Mouse (Mus musculus) forebrain, postnatal 0 days (tissue): ENCODE results near the gene Ppp1r9b. TPM values are rescaled to one million over a fixed set of nuclear protein-coding genes. Genes with fewer than 3 reads are reported as not detected.

ENCODE experiments used
- ATAC-seq: fragments of 200-750 bp; cut with Nextera tagmentation; 2 replicates; pipeline ENCODE4 v1.8.0; 2017; ENCODE audit warnings: mild to moderate bottlenecking, moderate library complexity
- DNase-seq: peaks from one replicate; pipeline ENCODE4 v3.0.0-alpha.2; 2015
- H3K27ac ChIP-seq: fragments of 300-500 bp; sonication (generic); 2 replicates; pipeline ENCODE4 v1.5.1; 2014; ENCODE audit warnings: low read depth, mild to moderate bottlenecking, antibody characterized with exemption, low read length, moderate library complexity, mixed read lengths
- H3K27me3 ChIP-seq: fragments of 300-500 bp; sonication (generic); 2 replicates; pipeline ENCODE4 v1.6.1; 2014; ENCODE audit warnings: mild to moderate bottlenecking, low read length, mixed read lengths; ENCODE audit not compliant: insufficient read depth
- H3K36me3 ChIP-seq: fragments of 300-500 bp; sonication (generic); 2 replicates; pipeline ENCODE4 v1.6.1; 2014; ENCODE audit warnings: mild to moderate bottlenecking, moderate library complexity; ENCODE audit not compliant: insufficient read depth
- H3K4me1 ChIP-seq: fragments of 300-500 bp; sonication (generic); 2 replicates; pipeline ENCODE4 v1.6.1; 2014; ENCODE audit warnings: antibody characterized with exemption; ENCODE audit not compliant: insufficient read depth
- H3K4me2 ChIP-seq: fragments of 300-500 bp; sonication (generic); 2 replicates; pipeline ENCODE4 v1.6.1; 2014; ENCODE audit warnings: low read depth, mild to moderate bottlenecking, moderate library complexity
- H3K4me3 ChIP-seq: fragments of 300-500 bp; sonication (generic); 2 replicates; pipeline ENCODE4 v1.5.1; 2014; ENCODE audit warnings: low read depth, low read length, mixed read lengths
- H3K9ac ChIP-seq: fragments of 300-500 bp; sonication (generic); 2 replicates; pipeline ENCODE4 v1.6.1; 2014; ENCODE audit warnings: mild to moderate bottlenecking
- H3K9me3 ChIP-seq: fragments of 300-500 bp; sonication (generic); 2 replicates; pipeline ENCODE4 v1.6.1; 2016; ENCODE audit warnings: low read length
- CTCF ChIP-seq: sonication (generic); IDR thresholded peaks from 2 replicates; pipeline ENCODE4 v1.5.1; 2016; ENCODE audit warnings: antibody characterized with exemption, control low read depth, low read depth
- WGBS: fragments of 180-500 bp; shearing (Covaris S2); extraction: QIAGEN DNeasy Blood & Tissue Kit; methylation state at CpG from one replicate; pipeline ENCODE4 v1.1.7; 2014; 5-methylcytosine and 5-hydroxymethylcytosine counted together
- polyA plus RNA-seq: library from polyadenylated mRNA; unstranded; fragments of >200 nt; fragmentation: Nextera tagmentation; extraction: Ambion mirVana; gene quantifications from 2 replicates; pipeline ENCODE4 v1.2.1, GENCODE M21; 2015
- total RNA-seq: library from RNA; depleted of rRNA; stranded (reverse); fragments of >200 nt; gene quantifications from 2 replicates; pipeline ENCODE4 v1.2.3, GENCODE M21; 2014

Ppp1r9b gene
- total and polyA plus RNA-seq, 2 experiments from 2014 or later = 22.3 to 202 TPM

DNA sequence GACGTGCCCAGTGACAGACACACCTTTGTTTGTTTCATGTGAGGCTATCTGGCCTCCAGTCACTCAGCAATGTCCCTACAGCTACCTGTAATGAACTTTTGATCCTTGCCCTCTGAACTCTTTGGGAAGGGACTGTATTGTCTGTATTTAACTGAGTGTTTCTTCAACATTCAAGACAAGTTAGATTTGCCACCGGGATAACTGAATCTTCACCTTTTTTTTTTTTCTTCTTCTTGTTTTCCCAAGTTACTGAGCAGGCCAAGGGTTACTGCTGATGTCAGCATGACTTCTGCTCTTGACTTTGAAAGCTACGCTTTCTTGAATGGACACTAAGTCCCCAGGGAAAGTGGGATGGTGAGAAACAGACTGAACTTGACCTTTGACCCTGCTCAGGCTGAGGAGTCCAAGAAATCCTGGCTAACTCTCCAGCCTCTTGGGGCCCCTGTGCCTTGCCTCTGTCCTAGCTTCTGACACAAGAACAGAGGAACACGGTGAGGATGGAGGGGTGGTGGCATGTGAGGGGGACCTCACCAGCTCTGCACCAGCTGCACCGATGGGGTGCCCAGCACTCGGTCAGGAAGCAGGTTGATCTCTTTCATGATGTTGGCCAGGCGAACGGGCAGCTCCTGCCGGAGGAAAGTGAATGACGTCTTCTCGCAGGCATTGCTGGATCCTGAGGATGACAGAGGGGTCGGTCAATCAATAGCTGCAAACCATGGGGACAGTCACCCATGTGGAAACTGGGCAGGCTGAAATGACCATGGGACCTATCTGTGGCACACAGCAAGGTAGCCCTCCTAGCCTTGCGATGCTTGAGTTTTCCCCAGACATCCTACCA, 48.2 kb downstream of the Ppp1r9b start:
- ATAC-seq (no peak), DNase-seq (no peak)
- no peak overlapping the region for H3K4me3 ChIP-seq
- peaks cover 11% of the 10 kb centered on the region; the same call in 1 of the 2 replicates for H3K4me1 ChIP-seq
- H3K27ac ChIP-seq = no peak overlapping the region
- H3K9me3 ChIP-seq = no peaks in the 10 kb centered on the region
- 84% methylated on average over 13 of the region's 13 CpGs for WGBS
- H3K36me3 ChIP-seq = no peaks in the 10 kb centered on the region
- no peak overlapping the region for H3K4me2 ChIP-seq
- no peak overlapping the region for H3K9ac ChIP-seq
- no peaks in the 10 kb centered on the region for H3K27me3 ChIP-seq
- no peak for TF ChIP-seq CTCF

- Histone ChIP-seq H3K4me3 (no peak overlapping the region), H3K9me3 (no peaks in the 10 kb centered on the region), H3K4me2 (peak overlapping the region; percentile 67; the same call in 1 of the 2 replicates), H3K36me3 (no peaks in the 10 kb centered on the region), H3K4me1 (peaks cover 11% of the 10 kb centered on the region; the same call in 1 of the 2 replicates), H3K27me3 (no peaks in the 10 kb centered on the region), H3K27ac (no peak overlapping the region), H3K9ac (no peak overlapping the region; the same call in 1 of the 2 replicates)
- 86% methylated on average over 4 of the region's 4 CpGs for WGBS
- DNase-seq (no peak), ATAC-seq (no peak)
- no peak for TF ChIP-seq CTCF
Measured at GRCm38 (mm10) chr11:95039766-95040165, 48.9 kb downstream of the Ppp1r9b start.

- no peak overlapping the region; the same call in 1 of the 2 replicates for H3K27ac ChIP-seq
- peak overlapping the region; percentile 62 for H3K4me3 ChIP-seq
- ATAC-seq (peak; percentile 12), DNase-seq (no peak)
- H3K27me3 ChIP-seq = no peaks in the 10 kb centered on the region
- H3K9me3 ChIP-seq = no peaks in the 10 kb centered on the region
- H3K4me2 ChIP-seq = peak overlapping the region; percentile 67
- WGBS = under 1% methylated on average over 20 of the region's 20 CpGs
- TF ChIP-seq CTCF = no peak
- peaks cover 11% of the 10 kb centered on the region; the same call in 1 of the 2 replicates for H3K4me1 ChIP-seq
- 0 out of 2 replicates have a peak, but pooled peaks cover 4% of the 10 kb centered on the region for H3K36me3 ChIP-seq
- peak overlapping the region; percentile 60 for H3K9ac ChIP-seq
Measured at GRCm38 (mm10) chr11:95040491-95041138, 49.8 kb downstream of the Ppp1r9b start.

DNA sequence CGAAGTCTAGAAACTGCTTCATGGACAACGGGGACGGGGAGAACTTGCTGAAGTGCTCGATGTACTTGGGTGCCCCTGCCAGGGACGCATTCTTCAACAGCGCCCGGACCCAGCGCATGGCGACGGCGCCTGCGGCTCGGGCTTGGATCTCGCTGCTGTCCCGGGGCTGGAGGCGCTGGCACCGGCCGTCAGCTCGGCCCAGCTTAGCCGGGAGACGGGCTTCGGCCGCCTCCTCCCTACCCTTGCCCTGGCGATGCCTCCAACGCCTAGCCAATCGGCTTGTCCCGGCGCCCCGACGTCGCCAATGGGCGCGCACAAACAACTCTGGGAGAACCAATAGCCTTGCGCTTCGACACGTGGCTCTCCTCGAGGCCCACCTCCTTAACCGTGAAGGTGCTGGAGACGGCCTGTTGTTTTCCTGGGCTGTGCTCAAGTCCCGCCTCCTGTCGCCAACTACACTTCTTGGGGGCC, 50.3 kb downstream of the Ppp1r9b start, which contains the start of gene Pdk2:
Pdk2 (minus strand) TSS at position 216 of the 471 bp plus-strand sequence.
- DNase-seq = peak; percentile 97
- Histone ChIP-seq H3K36me3 (0 out of 2 replicates have a peak, but pooled peaks cover 4% of the 10 kb centered on the region), H3K4me2 (peak within 1 kb of the TSS; percentile 67), H3K9me3 (no peaks in the 10 kb centered on the region), H3K27ac (no peak within 1 kb of the TSS; the same call in 1 of the 2 replicates), H3K27me3 (no peaks in the 10 kb centered on the region), H3K4me1 (peaks cover 11% of the 10 kb centered on the region; the same call in 1 of the 2 replicates), H3K9ac (peak within 1 kb of the TSS; percentile 60), H3K4me3 (peak within 1 kb of the TSS; percentile 62)
- under 1% methylated on average over 41 of the region's 41 CpGs for whole genome bisulfite sequencing
- peak; percentile 98 for ATAC-seq
- TF ChIP-seq CTCF = no peak

DNA sequence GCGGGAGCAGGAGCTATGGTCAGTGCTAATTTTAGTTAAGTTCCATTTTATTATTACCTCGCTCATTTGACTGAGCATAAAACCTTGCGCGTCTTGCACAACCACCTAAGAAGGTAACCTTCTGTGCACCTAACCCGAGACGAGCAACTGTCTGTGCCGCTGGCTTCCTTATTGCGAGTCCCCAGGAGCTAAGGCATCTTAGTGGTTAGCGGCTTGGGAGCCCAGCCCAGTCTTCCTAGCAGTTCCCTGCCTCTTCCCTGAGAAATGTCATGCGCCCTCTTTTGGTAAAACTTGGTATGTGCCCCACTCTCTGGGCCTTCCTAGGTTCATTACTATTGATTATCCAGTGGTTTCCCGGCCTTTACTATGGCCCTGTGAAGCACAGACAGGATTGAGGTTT, 51.3 kb downstream of the Ppp1r9b start:
- Histone ChIP-seq H3K27ac (no peak overlapping the region; the same call in 1 of the 2 replicates), H3K36me3 (0 out of 2 replicates have a peak, but pooled peaks cover 4% of the 10 kb centered on the region), H3K9me3 (no peaks in the 10 kb centered on the region), H3K27me3 (no peaks in the 10 kb centered on the region), H3K4me1 (peaks cover 11% of the 10 kb centered on the region; the same call in 1 of the 2 replicates), H3K9ac (peak overlapping the region; percentile 11; the same call in 1 of the 2 replicates), H3K4me3 (peak overlapping the region; percentile 62), H3K4me2 (peak overlapping the region; percentile 67)
- peak; percentile 81 for TF ChIP-seq CTCF
- DNase-seq (peak; percentile 89), ATAC-seq (peak; percentile 33; the same call in 1 of the 2 replicates)
- WGBS = under 1% methylated on average over 11 of the region's 11 CpGs

- no peak overlapping the region for H3K27ac ChIP-seq
- H3K4me2 ChIP-seq = no peak overlapping the region
- no peak for ATAC-seq
- 82% methylated on average over 4 of the region's 4 CpGs for WGBS
- no peak overlapping the region for H3K9ac ChIP-seq
- H3K27me3 ChIP-seq = no peaks in the 10 kb centered on the region
- no peaks in the 10 kb centered on the region for H3K9me3 ChIP-seq
- H3K4me3 ChIP-seq = no peak overlapping the region
- 0 out of 2 replicates have a peak, but pooled peaks cover 4% of the 10 kb centered on the region for H3K36me3 ChIP-seq
- no peak for DNase-seq
- peaks cover 11% of the 10 kb centered on the region; the same call in 1 of the 2 replicates for H3K4me1 ChIP-seq
- TF ChIP-seq CTCF = no peak
Measured at GRCm38 (mm10) chr11:95043060-95043459, 52.2 kb downstream of the Ppp1r9b start.
